Mouse (Mus musculus) skeletal muscle tissue, adult 2 months (tissue): Measurements from ENCODE around the gene Nucks1.
A peak's percentile ranks its signal among the peaks of the same experiment; 100 is the strongest.

Source experiments
- DNase-seq: peaks from one replicate; pipeline ENCODE4 v3.0.0-alpha.2; 2012; ENCODE audit warnings: low read depth, low spot score

The Nucks1 gene

DNA sequence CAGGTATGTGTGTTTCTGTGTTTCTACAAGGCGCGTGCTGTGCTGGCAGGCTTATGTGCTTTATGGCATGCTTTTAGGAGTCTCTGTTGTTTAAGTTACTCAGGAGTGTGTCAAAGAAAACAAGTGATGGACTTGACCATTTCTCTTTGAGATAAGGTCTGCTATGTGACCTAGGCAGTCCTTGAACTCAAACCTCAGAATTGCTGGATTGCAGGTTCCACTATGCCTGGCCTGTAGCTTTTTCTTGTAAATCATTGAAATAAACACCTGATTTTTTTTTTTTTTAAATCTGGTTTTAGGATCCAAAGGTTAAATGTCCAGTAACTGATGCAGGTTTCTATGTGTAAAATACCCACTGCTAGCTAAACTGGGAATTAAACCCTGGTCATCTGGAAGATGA lies 8.7 kb downstream of the Nucks1 start:
- no peak for DNase-seq

DNA sequence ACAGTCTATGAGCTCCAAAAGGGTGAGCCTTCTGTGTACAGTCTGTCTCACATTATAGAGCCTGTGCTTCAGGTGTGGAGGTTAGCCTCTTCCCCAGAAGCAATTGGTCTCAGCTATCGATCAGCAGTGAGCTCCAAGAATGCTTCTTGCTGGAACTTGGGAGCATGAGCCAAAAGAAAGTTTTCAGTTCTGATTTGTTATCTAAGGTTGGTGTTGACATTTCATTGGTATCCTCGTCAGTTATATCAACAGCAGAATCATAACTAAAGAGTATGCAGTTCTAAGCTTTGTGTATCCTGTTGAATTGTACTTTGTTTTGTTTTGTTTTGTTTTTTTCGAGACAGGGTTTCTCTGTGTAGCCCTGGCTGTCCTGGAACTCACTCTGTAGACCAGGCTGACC lies 11.8 kb downstream of the Nucks1 start:
- no peak for DNase-seq

DNA sequence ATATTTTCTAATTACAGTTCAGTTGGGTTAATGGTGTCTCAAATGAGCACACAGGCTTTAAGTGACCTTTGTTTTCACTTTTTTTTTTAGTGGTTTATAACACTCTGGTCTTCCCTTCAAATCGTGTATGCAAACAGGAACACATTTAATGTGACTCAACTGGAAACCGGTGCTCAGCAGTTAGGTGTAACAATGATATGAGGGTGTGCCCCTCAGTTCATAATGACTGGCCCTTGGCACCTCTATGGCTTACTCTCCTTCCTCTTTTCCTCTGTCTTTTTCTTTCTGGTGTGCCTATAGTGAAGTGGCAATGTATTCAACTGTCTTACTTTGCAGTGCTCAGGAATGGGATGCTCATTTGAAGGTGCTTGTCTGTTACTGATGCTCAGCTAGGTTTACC lies 23.1 kb downstream of the Nucks1 start:
- no peak for DNase-seq

DNA sequence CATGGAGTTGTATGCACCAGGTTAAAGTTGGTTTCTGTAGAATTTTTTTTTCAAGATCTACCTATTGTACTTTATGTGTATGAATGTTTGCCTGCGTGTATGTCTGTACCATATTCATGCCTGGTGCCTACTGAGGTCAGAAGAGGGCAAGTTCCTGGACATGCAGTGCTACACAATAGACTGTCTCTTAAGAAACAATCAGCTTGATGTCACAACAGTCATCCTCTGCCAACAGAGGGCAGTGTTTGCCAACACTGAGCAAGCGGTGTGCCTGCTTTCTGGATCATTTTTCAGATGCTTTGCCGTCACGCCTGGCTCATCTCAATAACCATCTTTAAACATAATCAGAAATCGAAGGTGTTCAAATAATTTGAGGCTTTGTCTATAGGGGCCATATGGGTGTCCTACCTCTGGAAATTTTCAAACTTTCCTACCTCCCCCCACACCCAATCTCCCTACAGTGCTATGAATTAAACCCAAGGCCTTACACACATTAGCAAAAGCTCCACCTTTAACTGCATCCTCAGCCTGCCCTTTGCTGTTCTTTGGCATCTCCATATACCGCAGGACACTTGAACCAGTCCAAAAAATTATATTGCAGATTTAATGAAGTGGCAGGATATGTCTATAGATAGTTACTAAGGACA lies 27.4 kb downstream of the Nucks1 start:
- DNase-seq: peak; percentile 38

DNA sequence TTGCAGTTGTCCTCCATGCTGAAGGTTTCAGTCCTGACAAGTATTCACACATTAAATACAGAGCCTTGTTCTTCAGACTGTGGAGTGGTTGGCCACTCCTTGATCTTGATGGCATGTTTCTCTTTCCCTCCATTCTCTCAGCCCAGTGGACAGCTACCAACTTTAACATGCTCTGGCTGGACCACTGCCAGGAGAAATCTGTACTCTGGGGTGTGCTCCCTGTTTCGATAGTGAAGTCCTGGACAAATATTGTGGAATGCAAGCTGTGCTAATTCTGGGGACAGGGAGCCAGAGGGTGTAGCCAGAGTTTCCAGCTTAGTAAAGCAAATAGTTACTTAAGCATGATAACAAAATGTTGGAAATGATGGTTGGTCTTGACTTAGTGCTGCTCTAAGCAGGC lies 28.5 kb downstream of the Nucks1 start:
- peak; percentile 18 for DNase-seq

DNA sequence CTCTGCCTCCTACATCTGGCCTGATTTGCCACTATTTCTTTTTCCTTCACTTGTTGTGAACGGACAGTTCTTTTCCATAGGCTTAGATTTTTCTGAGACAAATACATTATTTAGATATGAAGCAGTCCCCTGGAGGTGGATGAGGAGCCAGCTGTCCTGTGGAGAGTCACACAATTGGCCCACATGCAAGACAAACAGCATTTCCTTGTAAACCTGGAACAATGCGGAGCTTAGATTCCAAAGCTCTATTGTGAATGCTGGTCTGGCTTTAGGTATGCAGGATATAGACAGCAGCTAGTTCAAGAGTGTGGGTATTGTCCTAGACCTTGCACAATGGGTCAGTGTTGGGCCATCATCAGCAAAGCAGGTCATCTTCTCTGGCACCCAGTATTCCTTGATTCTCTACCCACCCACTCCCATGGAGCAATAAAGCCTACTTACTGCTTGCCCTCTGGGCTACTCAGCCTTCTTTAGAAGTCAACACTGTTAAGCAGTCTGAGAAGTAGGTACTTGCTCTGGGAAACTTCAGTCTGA lies 30.4 kb downstream of the Nucks1 start:
- no peak for DNase-seq

DNA sequence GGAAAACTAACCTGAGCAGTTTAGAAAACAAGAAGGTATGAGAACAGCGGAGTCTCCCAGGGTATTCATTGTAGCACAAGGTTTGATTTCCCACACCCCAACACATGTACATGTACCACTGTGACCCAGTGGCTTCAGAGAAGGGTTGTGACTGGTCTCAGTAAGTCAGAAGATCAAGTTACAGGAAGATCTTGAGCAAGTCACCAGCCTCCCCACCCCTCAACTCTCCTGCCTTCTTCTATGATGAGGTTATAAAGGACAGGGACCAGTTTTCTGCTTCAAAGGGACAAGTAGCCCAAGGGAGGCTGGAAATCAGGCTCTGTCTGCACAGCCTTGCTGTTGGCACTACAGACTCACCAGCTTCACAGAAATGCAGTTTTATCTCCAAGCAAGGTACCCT lies 31.2 kb downstream of the Nucks1 start:
- DNase-seq: no peak

DNA sequence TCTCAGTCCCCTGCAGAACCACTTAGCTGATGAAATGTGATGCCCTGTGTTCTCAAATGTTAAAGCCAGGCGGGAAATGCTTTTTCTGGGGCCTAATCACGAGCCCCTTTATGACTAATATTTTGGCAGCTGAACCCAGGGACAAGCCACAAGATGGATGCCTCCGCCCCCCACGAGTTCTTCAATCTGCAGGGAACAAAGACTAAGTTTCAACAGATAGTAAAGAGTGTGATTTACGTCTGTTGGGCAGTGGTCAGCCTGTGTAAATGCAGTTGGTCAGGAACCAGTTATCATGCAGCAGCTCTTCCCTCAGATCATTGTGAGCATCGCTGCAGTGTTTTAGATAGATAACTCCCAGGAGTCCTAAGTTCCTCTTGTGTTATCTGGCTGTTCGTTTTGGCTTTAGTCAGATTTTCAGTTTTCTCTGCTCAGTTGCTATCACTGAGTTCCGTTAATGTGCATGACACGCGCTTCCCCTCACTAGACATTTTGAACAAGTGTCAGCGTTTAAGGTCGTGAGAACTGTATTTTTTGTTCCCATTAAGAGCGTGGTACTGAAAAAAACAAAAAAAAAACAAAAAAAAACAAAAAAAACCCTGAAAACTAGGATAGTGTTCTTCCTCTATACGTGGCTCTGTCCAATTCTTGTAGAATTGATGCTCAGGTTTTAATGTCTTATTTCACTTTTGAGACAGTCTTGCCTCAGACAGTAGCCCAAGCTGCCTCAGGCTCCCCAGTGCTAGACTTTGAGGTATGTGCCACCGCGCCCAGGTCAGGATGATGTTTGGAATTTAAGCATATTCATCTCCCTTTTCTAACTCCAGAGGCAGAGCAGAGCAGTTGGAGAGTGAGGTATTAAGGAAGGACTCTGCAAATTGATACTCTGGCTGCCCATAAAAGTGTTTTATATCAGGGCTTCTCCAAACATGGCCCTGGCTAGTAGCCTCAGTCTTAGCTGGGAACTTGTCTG lies 32.6 kb downstream of the Nucks1 start:
- DNase-seq: peak; percentile 22

DNA sequence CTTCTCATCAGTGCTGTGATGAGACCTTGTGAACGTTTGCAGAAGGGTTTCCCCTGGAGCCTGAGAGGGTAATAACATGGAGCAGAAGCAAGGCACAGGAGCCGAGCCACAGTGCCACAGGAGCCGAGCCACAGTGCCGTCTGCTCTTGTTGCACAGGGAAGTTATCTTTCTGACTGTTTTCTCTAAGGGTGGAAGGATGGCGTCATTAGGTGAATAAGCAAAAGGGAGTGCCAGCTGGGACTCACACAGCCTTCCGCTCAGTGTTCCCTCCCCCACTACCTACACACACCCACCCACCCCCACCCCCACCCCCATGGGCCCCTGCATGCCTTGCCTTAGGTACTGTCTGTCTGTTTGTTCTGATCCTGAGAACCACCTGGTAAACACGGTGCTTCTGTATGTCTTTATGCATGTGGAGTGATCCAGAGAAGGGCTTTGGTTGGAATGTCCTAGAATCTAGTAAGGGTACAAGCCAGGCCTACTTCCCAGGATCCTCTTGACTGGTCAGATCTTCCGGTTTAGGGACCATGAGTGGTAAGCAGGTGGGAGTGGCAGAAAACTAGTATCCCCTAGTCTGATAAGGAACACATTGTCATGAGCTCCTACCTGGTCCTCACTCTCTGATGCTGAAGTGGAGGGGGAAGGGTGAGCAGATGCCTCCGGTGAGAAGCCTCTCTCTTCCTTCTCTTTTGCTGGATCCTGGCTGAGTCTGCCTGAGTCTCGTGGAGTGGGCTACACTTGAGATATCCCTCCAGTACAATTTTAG lies 35.5 kb downstream of the Nucks1 start:
- DNase-seq: no peak

DNA sequence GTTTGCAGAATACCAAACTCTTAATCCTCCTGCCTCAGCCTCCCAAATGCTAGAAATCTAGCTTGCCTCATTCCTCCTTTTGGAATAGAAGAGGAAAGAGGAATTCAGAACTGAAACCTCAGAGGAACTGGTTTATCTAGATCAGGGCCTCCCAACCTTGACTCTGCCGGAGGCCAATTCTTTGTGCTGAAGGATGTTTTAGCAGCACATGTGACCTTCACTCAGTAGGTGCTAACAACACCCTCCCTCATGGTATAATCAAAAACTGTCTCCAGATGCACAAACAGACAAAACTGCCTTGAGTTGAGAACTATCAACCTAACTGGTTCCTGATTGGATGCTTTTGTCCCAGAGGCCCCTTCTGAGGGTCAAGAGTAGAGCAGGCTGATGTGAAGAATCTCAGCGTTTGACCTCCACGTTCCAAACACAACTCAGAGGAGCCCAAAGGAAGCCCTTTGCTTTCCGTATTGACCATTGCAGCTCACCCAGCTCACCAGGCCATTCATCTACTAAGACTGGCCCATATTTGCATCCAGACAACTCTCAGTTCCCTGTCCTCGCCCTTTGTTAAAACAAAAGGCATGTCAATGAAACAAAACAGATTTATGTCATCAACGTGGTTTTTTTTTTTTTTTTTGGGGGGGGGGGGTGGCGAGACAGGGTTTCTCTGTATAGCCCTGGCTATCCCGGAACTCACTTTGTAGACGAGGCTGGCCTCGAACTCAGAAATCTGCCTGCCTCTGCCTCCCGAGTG lies 36.3 kb downstream of the Nucks1 start:
- DNase-seq: no peak

DNA sequence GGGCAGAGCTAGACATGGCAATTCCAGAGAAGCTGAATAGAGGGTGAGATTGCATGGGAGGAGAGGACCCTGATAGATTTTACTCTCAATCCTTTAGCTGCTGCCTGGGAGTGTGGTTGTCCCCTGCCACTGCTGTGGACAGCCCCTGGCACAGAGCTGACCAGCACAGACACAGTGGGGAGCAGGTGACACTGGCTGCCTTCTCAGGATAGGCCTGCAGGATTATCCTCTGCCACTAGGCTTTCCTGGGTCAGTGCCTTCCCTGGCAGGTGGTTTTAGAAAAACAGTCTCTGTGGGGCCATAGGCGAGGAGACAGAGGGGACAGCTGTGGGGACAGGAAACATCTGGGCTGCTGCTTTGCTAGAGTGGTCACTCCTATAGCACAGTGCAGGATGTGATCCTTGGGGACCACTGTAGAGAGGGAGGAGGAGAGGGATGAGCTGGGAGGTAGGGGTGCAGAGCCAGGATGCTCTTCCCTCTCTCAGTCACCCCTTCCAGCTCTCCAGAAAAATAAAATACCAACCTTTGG lies 37.7 kb downstream of the Nucks1 start:
- DNase-seq: no peak

DNA sequence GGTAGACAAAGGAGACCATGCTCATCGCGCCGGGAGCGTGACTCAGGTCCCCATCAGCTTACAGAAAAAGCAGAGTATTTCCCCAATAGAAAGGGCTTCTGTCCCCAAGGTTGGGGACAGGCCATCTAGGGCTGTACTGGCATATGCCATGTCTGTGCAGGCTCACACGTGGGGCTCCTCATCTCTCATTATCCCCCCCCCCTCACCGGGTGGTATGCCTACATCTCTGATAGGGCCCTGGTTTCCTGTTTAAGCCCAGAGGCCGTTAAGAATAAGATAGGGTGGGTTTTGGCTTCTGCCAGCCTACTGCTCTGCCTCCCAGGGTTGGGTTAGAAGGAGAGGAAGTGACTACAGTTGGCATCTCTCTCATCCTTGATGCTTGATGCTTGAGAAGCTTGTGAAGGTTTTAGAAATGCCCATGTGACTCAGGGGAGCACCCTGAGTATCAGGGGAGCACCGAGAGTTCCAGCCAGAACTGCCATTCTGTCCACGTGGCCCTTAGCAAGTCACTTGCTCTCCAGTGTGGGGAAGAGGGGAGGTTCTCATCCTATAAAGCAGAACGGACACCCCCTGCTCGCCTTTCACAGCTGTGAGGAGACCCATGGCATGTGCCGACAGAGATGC lies 44.0 kb downstream of the Nucks1 start:
- DNase-seq: no peak

DNA sequence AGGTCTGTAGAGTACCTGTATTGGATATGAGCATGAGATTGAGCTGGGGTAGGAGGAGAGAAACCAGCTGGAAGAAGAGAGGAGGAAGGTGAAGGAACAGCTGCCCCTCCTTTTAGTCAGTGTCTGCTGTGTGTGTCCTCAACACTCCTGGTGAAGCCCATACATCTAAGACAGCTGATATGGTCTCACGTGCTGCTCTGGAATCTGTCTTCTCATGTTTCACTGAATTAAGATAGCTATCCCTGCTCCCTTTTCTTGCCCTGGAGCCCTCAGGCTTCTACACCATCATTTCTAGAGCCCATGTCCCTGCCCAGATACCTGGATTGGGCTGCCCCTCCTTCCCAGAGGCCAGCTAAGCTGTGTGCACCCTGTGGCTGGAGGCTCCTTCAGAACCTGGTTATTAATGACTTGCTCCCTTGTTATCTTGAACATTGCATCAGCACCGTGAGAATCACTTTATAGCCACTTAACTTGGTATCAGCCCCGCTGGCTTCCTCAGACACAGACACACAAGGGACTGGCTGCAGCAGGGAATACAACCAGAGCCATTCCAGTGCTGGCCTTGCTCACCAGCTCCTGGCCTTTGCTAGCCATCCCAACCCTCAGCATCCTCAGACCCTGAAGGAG lies 44.9 kb downstream of the Nucks1 start:
- DNase-seq: no peak

DNA sequence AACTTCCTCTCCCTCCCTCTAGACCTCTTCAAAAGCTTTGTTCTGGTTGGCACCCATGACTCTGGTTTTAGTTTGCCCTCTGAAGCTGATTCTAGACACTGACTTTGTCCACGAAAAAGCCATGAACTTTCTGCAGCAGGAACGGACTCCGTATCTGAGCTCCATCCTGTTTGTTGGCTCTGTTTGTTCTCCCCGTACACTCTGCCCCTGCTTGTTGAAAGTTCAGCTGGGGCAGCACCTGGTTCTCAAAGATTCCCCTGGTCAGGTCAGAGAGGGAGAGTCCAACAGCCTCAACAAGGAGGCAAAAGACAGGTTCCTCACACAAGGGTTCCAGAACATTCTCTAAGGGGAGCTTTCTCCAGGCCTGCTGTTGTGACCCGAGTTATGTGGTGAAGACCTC lies 47.1 kb downstream of the Nucks1 start:
- DNase-seq: no peak

DNA sequence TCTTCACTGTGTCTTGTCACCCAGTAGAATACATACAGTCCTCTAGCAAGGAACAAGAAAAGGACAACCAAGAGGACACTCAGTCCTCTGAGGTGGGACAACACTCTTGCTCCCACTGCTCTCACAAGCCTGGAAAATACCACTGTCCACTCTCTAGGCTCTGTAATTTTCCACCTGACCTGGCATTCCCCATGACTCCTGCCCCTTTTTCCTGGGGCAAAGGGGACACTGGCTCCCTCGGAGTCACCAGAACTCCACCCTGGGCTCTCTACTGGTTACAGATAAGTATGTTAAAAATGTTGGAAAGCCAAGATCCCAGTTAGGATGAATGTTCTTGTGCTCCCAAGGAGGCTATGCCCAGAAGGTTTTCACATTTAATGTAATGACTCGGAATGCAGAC lies 50.7 kb downstream of the Nucks1 start:
- no peak for DNase-seq

DNA sequence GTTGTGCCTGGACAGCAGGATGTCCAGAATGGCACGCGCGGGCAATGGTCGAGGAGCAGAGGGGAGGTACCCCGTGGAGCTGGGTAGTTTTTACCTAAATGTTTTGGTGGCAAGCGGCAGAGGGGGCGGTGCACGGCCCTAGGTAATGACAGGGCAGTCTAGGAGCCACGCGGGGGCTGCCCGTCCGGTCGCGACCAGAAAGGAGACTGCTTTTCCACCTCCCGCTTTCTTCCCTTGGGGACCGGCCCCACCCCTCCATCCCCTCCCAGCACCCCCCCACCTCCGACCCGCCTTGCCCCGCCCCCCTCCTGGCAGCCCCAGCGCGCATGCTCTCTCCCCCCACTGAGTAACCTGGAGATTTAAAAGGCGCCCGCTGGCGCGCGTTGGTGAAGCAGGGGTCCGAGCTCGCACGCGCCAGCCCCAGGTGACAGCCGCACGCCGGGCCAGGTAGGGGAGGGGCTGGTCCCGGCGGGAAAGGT lies 52.3 kb downstream of the Nucks1 start, which contains the start of gene Slc45a3:
Gene Slc45a3, plus strand, starts transcription at position 362 of the 479 bp plus-strand sequence.
- no peak for DNase-seq

DNA sequence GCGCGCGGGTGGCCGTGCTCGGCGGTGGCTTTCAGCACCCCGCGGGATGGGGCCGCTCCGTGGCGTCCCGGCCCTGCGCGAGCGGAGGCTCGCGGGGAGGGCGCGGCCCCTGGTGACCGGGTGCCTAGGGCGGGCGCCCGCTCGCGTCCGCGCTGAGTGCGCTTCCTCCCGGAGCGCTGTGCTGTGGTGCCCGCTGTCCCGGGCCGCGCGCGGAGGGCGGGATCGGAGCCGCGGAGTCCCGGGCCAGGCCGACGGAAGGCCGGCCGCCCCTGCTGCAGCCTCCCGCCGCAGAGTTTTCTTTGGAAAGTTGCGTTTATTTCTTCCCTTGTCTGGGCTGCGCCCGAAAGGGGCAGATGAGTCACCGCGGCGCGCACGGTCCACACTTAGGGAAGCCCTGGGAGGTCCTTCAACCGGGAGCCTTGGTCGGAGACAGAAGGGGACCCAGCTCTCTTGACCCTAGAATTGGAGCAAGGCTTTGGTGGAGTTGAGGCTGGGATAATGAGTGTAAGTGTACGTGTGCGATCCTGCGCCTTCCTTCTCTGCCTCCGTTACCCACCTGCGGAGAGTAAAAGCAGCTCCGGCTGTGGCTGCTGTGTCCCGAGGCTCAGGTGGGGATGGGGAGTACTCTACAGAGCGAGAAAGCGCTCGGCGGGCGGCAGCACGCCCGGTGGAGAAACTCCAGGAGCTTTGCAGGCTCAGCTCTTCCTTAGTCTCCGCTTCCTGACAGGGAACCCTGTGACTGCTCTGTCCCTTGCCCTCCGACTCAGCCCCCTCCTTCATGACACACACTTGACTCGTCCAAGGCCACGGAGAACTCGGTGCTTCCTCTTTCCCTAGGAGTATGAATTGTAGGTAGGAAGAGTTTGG lies 53.0 kb downstream of the Nucks1 start:
- no peak for DNase-seq

DNA sequence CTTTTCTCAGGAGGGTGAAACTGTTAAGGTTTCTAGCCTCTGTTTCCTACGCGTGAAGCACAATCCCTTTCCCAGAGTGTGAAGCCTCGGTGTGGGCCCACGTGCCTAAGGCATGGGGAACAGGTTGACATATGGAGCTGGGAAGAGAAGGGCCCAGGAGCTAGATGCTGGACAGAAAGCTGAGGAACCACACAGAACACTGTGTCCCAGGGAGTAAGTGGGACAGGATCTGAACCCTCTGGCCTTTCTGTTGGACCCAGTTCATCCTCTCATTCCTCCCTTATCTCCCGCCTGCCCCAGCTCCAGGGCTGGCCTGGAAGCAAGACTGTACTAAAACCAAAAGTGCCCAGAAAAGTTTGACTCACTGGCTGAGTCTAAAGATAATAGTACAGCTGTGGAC lies 53.8 kb downstream of the Nucks1 start:
- no peak for DNase-seq

DNA sequence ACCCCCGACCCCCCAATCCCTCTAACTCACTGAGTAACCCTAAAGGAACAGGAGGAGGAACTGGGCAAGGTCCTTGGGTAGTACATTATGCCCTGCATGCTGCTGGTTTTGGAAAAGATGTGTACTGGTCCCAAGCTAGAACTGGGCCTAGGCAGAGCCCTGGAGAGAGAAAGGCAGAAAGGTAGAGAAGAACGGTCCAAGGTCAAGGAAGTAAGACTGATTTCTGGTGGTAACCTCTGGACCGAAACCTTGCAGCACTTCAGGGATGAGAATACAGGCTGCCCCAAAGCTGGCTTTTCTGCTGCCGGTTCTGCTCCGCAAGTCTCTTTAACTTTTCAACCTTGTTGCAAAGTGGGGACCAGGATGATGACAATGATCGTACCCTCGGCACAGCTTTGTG lies 54.2 kb downstream of the Nucks1 start:
- no peak for DNase-seq
